Mouse (Mus musculus): Measurements from ENCODE around the gene Prss48.

The Prss48 gene

GRCm38 (mm10) chr3:86002423-86002822 is at the start of gene Prss48:
Gene Prss48, minus strand, starts transcription at chr3:86002491.
- in situ Hi-C loops (cut with MboI; ENCODE audit: low sequenced_read_pairs) = no loop called here

- in situ Hi-C loops (cut with MboI; ENCODE audit: low sequenced_read_pairs) = no loop called here
These were observed 46.8 kb upstream of the Prss48 start for GRCm38 (mm10) chr3:86049041-86049440.

DNA sequence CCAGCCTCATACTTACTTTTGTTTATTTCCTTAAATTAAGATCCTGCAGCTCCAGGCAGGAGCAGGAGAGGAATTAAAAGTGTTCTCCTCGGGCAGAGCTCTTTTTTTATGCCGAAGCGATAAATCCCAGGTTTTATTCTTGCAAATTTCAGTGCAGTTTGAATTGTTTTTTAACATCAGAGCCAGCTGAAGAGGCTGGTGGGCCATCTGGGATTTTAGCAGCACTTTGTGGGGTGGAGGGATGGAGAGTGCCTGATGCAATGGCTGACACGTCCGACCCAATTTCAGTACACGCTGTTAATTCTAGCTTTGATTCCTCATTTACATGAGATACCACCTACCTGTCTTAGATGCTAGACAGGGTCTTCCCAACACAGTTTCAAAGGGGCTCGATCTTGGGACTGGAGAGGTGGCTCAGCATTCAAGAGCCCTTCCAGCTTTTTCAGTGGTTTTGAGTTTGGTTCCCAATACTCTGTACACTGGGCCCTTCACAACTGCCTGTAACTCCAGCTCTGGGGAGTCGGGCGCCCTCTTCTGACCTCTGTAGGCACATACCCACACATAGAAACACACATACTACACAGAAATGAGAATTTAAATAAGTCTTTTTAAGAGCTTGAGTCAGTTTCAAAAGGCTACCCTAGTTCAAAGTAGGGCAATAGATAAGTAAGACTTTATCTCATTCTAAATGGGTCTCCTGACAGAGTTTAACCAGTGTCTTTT is 45.6 kb upstream of the Prss48 start:
- in situ Hi-C loops (cut with MboI; ENCODE audit: low sequenced_read_pairs) = no loop called here

DNA sequence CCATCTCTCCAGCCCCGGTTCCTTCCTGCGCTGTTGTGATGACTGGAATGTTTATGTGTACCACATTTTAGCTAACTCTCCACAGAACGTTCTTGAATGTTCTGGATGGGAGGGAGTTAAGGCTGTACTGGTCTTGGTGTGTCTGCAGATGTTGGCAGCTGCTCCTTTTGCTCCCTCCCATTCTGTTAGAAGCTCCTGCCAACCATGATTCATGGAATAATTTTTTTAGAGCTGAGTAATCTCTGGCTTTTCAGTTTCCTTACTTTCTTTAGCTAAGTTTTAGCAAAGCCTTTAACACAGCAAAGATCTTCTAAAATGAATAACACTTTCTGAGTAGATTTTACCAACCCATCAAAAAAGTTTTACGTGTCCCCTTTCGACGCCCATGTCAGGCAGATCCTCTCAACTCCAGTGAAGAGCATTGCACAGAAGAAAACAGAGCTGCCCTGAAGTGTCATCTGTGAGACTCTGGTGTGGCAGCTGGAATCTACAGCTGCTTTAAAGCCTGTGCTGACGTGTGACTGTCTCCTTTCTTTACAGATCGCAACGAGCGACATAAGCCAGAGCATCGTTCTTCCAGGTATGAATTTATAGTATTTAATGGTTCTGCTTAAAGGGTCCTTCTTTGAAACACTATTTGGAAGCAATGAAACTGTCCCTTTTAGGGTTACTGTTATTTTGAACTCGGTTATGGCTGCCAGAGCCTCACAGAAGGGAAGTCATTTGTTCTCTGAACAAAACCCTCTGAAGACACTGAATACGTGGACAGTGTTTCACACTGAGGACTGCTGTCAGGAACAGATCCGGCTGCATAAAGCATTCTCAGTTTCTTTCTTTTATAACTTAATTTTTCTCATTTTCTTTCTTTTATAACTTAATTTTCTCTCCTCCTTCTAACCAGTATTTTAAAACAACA is 38.3 kb upstream of the Prss48 start:
- in situ Hi-C loops (cut with MboI; ENCODE audit: low sequenced_read_pairs) = no loop called here

GRCm38 (mm10) chr3:86038648-86039047 is 36.4 kb upstream of the Prss48 start:
- in situ Hi-C loops (cut with MboI; ENCODE audit: low sequenced_read_pairs) = no loop called here

- in situ Hi-C loops (cut with MboI; ENCODE audit: low sequenced_read_pairs) = no loop called here
These were observed 35.7 kb upstream of the Prss48 start for GRCm38 (mm10) chr3:86037926-86038484.

DNA sequence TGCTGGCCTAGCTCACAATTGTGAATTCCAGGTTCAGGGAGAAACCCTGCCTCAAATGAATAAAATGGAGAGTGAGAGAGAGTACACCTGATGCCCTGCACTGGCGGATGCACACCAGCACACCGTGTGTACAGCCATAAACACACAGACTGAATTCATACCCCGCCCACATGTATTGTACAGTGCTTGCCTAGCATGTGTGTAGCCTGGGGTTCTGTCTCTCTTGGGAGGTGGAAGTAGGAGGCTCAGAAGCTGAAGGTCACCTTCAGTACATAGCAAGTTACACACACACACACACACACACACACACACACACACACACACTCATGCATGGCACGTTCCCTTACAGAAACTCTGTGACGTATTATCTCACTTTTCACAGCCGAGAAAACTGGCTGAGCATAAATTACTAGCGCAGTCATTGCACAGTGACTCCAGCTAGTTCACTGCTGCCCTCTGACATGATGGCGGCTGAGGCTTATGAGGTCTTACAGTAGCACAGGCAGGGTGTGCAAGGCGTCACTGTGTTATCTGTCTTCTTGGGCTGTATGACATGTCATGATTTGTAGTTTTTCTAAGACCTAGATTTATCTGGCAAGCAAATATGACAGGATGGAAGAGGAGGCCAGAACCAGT is 31.3 kb upstream of the Prss48 start:
- in situ Hi-C loops (cut with MboI; ENCODE audit: low sequenced_read_pairs) = no loop called here

DNA sequence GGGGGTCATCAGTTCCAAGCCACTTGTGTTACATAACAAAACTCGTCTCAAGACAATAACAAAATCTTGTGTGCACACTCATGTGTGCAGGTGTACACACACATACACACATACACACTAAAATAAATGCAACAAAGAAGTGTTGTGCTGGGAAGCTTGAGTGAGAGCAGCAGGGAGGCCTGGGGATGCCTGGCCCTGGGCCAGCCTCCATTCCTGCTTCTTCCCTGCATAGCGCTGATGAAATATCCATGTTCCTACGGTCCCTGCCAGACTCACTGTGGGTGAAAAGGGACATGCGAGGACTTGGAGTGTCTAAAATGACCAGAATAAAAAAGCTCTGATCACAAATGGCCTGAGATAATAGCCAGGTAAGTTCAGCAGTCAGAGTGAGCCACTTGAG is 28.3 kb upstream of the Prss48 start:
- in situ Hi-C loops (cut with MboI; ENCODE audit: low sequenced_read_pairs) = no loop called here

- in situ Hi-C loops (cut with MboI; ENCODE audit: low sequenced_read_pairs) = no loop called here
These were observed 26.5 kb upstream of the Prss48 start for GRCm38 (mm10) chr3:86028658-86029375.

- in situ Hi-C loops (cut with MboI; ENCODE audit: low sequenced_read_pairs) = no loop called here
These were observed 23.2 kb upstream of the Prss48 start for GRCm38 (mm10) chr3:86025341-86026137.

- in situ Hi-C loops (cut with MboI; ENCODE audit: low sequenced_read_pairs) = no loop called here
These were observed 21.9 kb upstream of the Prss48 start for GRCm38 (mm10) chr3:86024065-86024795.

- in situ Hi-C loops (cut with MboI; ENCODE audit: low sequenced_read_pairs) = no loop called here
These were observed 19.4 kb upstream of the Prss48 start for GRCm38 (mm10) chr3:86021651-86022050.

DNA sequence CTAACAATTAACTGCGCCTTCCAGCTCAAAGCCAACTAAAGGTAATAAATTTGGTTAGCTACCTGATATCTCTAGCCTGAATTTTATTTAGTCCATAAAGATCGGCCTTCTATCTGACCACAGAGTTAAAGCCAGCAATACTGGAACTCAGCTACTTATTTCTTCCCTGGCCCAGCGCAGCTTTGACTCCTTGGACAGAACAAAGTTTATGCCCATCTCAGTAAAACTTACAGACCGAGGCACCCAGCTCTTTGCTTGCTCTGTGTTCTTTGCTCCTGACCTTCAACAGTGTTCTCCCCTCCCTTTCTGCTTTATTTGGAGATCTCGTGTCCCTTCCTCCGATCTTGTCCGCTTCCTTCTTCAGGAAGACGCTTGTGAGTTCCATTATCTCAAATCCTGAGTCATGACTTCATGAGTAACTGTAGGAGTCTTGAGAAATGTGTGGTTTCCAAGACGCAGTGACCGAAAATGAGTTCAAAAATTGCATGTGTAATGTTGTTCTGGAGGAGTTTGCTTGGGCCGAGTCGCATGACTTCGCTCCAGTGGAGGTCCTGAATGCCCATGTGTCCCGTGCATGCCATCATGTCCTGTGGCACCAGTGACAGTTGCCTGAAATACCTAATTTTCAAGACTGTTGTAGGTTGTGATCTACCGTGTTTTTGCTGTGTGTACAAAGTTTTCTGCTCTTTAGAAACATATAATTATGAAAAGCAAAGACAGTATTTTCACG is 18.8 kb upstream of the Prss48 start:
- in situ Hi-C loops (cut with MboI; ENCODE audit: low sequenced_read_pairs) = no loop called here

DNA sequence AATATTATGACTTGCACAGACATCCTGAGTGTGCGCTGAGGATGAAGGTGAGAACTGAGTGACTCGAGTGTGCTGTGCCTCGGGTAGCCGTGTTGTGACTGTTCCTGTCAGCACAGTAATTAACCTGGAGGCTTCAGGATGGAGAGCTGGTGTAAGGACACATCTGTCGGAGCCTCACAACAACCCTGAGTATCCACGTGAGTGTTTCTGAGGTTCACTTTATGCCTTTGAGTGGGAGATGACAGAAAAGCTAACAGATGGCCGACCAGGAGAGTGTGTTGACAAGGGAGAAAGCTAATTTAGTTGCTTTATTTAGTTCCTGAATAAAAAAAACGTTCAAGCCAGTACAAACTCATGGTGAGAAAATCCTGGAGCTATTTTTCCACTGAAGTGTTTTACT is 15.2 kb upstream of the Prss48 start:
- in situ Hi-C loops (cut with MboI; ENCODE audit: low sequenced_read_pairs) = no loop called here

- in situ Hi-C loops (cut with MboI; ENCODE audit: low sequenced_read_pairs) = no loop called here
These were observed 14.7 kb upstream of the Prss48 start for GRCm38 (mm10) chr3:86016965-86017364.

DNA sequence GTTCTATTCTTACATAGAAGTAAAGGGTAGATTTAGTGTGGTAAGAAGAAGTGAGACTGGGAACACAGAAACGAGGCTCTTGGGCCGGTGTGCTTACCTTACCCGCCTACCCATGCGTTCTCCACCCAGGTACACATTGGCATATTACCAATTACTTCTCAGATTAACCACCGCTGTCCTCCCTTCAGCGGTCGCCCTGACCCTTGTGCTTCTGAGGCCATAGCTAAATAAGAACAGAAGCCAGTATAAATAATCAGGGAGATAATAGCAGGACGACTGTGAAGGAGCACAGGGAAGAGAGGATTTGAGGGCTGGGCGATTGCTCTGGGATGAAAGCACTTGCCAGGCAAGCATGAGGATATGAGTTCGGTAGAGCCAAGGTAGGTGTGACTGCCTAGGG is 11.5 kb upstream of the Prss48 start:
- in situ Hi-C loops (cut with MboI; ENCODE audit: low sequenced_read_pairs) = no loop called here

GRCm38 (mm10) chr3:86011833-86012232 is 9.5 kb upstream of the Prss48 start:
- in situ Hi-C loops (cut with MboI; ENCODE audit: low sequenced_read_pairs) = no loop called here

- in situ Hi-C loops (cut with MboI; ENCODE audit: low sequenced_read_pairs) = no loop called here
These were observed 9.1 kb upstream of the Prss48 start for GRCm38 (mm10) chr3:86011373-86011772.

Measured in CH12F3 (cell line).